Mouse (Mus musculus) kidney, embryonic 15.5 days (tissue): ENCODE measurements around the gene Ino80. TPM values are rescaled to one million over a fixed set of nuclear protein-coding genes. Genes with fewer than 3 reads are reported as not detected.

ENCODE experiments used
- ATAC-seq: fragments of 200-750 bp; cut with Nextera tagmentation; replicated peaks from 2 replicates; pipeline ENCODE4 v1.8.0; 2017; ENCODE audit warnings: moderate TSS enrichment; ENCODE audit not compliant: low FRiP score
- H3K27ac ChIP-seq: fragments of 300-500 bp; sonication (generic); 2 replicates; pipeline ENCODE4 v1.5.1; 2015; ENCODE audit warnings: mild to moderate bottlenecking, inconsistent platforms
- H3K27me3 ChIP-seq: fragments of 300-500 bp; sonication (generic); 2 replicates; pipeline ENCODE4 v1.6.1; 2015; ENCODE audit warnings: inconsistent platforms
- H3K36me3 ChIP-seq: fragments of 300-500 bp; sonication (generic); 2 replicates; pipeline ENCODE4 v1.6.1; 2015; ENCODE audit warnings: inconsistent platforms
- H3K4me1 ChIP-seq: fragments of 300-500 bp; sonication (generic); 2 replicates; pipeline ENCODE4 v1.6.1; 2015; ENCODE audit warnings: inconsistent platforms
- H3K4me2 ChIP-seq: fragments of 300-500 bp; sonication (generic); 2 replicates; pipeline ENCODE4 v1.6.1; 2015; ENCODE audit warnings: moderate library complexity, mild to moderate bottlenecking, inconsistent platforms
- H3K4me3 ChIP-seq: fragments of 300-500 bp; sonication (generic); replicated peaks from 2 replicates; pipeline ENCODE4 v1.5.1; 2015; ENCODE audit warnings: mild to moderate bottlenecking, inconsistent platforms
- H3K9ac ChIP-seq: fragments of 300-500 bp; sonication (generic); 2 replicates; pipeline ENCODE4 v1.6.1; 2015; ENCODE audit warnings: mild to moderate bottlenecking, inconsistent platforms
- H3K9me3 ChIP-seq: fragments of 300-500 bp; sonication (generic); replicated peaks from 2 replicates; pipeline ENCODE4 v1.6.1; 2016; ENCODE audit warnings: inconsistent platforms
- WGBS: fragments of 180-500 bp; shearing (Covaris S2); methylation state at CpG from one replicate; pipeline ENCODE4 v1.1.7; 2015; ENCODE audit warnings: mixed read lengths; 5-methylcytosine and 5-hydroxymethylcytosine counted together
- polyA plus RNA-seq: library from polyadenylated mRNA; unstranded; fragments of >200 nt; fragmentation: Nextera tagmentation; extraction: Ambion mirVana; gene quantifications from 2 replicates; pipeline ENCODE4 v1.2.1, GENCODE M21; 2015

The Ino80 gene
- polyA plus RNA-seq, 1 experiment from 2014 or later: 4.4 TPM

GRCm38 (mm10) chr2:119496082-119496481 is 18.6 kb upstream of the Ino80 start:
- no peak for ATAC-seq
- no peaks in the 10 kb centered on the region for H3K36me3 ChIP-seq
- peaks cover 4% of the 10 kb centered on the region; the same call in 1 of the 2 replicates for H3K4me1 ChIP-seq
- H3K27ac ChIP-seq: no peak overlapping the region
- WGBS: 97% methylated on average over 2 of the region's 2 CpGs
- no peak overlapping the region for H3K4me3 ChIP-seq
- no peaks in the 10 kb centered on the region for H3K27me3 ChIP-seq
- H3K9ac ChIP-seq: no peak overlapping the region
- H3K4me2 ChIP-seq: no peak overlapping the region
- no peaks in the 10 kb centered on the region for H3K9me3 ChIP-seq

- Histone ChIP-seq H3K36me3 (no peaks in the 10 kb centered on the region), H3K9ac (no peak overlapping the region)
- 22% methylated on average over 5 of the region's 5 CpGs for WGBS
These were observed 14.5 kb upstream of the Ino80 start for GRCm38 (mm10) chr2:119491953-119492352.

GRCm38 (mm10) chr2:119486488-119486887 is 9.0 kb upstream of the Ino80 start:
- Histone ChIP-seq H3K4me3 (no peak overlapping the region), H3K9me3 (no peaks in the 10 kb centered on the region), H3K36me3 (no peaks in the 10 kb centered on the region), H3K4me2 (no peak overlapping the region), H3K9ac (no peak overlapping the region), H3K27me3 (no peaks in the 10 kb centered on the region), H3K27ac (no peak overlapping the region), H3K4me1 (no peaks in the 10 kb centered on the region)
- ATAC-seq: no peak
- 17% methylated on average over 4 of the region's 4 CpGs for WGBS

More at GRCm38 (mm10) chr2:119491953-119492352, 14.5 kb upstream of the Ino80 start:
- no peak for ATAC-seq
- H3K4me3 ChIP-seq: no peak overlapping the region
- no peak overlapping the region for H3K4me2 ChIP-seq
- H3K27me3 ChIP-seq: no peaks in the 10 kb centered on the region
- no peaks in the 10 kb centered on the region for H3K9me3 ChIP-seq
- no peak overlapping the region for H3K27ac ChIP-seq
- peaks cover 4% of the 10 kb centered on the region; the same call in 1 of the 2 replicates for H3K4me1 ChIP-seq

- ATAC-seq: no peak
- Histone ChIP-seq H3K4me3 (no peak overlapping the region), H3K9me3 (no peaks in the 10 kb centered on the region), H3K9ac (no peak overlapping the region), H3K27ac (peak overlapping the region; percentile 68), H3K36me3 (0 out of 2 replicates have a peak, but pooled peaks cover 6% of the 10 kb centered on the region), H3K4me2 (no peak overlapping the region), H3K4me1 (peaks cover 10% of the 10 kb centered on the region; the same call in 1 of the 2 replicates), H3K27me3 (no peaks in the 10 kb centered on the region)
- WGBS: 86% methylated on average over 1 of the region's 1 CpGs
These were observed 4.8 kb upstream of the Ino80 start for GRCm38 (mm10) chr2:119482307-119482706.

- Histone ChIP-seq H3K36me3 (peaks cover 8% of the 10 kb centered on the region; the same call in 1 of the 2 replicates), H3K4me1 (peaks cover 23% of the 10 kb centered on the region), H3K4me2 (peak overlapping the region; percentile 84), H3K9ac (peak overlapping the region; percentile 98), H3K27me3 (no peaks in the 10 kb centered on the region), H3K27ac (peak overlapping the region; percentile 99), H3K4me3 (peak overlapping the region; percentile 85), H3K9me3 (no peaks in the 10 kb centered on the region)
- WGBS: 16% methylated on average over 9 of the region's 9 CpGs
- no peak for ATAC-seq
These were observed 886 bp upstream of the Ino80 start for GRCm38 (mm10) chr2:119478397-119478749.

GRCm38 (mm10) chr2:119476621-119477391 is 681 bp downstream of the Ino80 start:
- Histone ChIP-seq H3K4me1 (peaks cover 23% of the 10 kb centered on the region), H3K27ac (peak overlapping the region; percentile 99), H3K9ac (peak overlapping the region; percentile 98), H3K27me3 (no peaks in the 10 kb centered on the region), H3K4me2 (peak overlapping the region; percentile 84), H3K4me3 (peak overlapping the region; percentile 85), H3K36me3 (peaks cover 16% of the 10 kb centered on the region; the same call in 1 of the 2 replicates), H3K9me3 (no peaks in the 10 kb centered on the region)
- under 1% methylated on average over 43 of the region's 44 CpGs for WGBS
- peak; percentile 79 for ATAC-seq

- peaks cover 20% of the 10 kb centered on the region; the same call in 1 of the 2 replicates for H3K36me3 ChIP-seq
- ATAC-seq: no peak
- H3K27ac ChIP-seq: peak overlapping the region; percentile 99
- H3K4me1 ChIP-seq: peaks cover 23% of the 10 kb centered on the region
- peak overlapping the region; percentile 98 for H3K9ac ChIP-seq
- peak overlapping the region; percentile 85 for H3K4me3 ChIP-seq
- H3K4me2 ChIP-seq: peak overlapping the region; percentile 84
- no peaks in the 10 kb centered on the region for H3K9me3 ChIP-seq
- H3K27me3 ChIP-seq: no peaks in the 10 kb centered on the region
- whole genome bisulfite sequencing: 10% methylated on average over 7 of the region's 7 CpGs
These were observed 1.3 kb downstream of the Ino80 start for GRCm38 (mm10) chr2:119476166-119476565.

GRCm38 (mm10) chr2:119463945-119464344 is 13.5 kb downstream of the Ino80 start:
- Histone ChIP-seq H3K36me3 (peaks cover 9% of the 10 kb centered on the region), H3K27ac (peak overlapping the region; percentile 20; the same call in 1 of the 2 replicates), H3K4me3 (no peak overlapping the region), H3K4me2 (no peak overlapping the region), H3K4me1 (no peaks in the 10 kb centered on the region), H3K9ac (no peak overlapping the region), H3K9me3 (no peaks in the 10 kb centered on the region), H3K27me3 (no peaks in the 10 kb centered on the region)
- WGBS: 61% methylated on average over 4 of the region's 4 CpGs
- no peak for ATAC-seq

GRCm38 (mm10) chr2:119463114-119463775 is 14.2 kb downstream of the Ino80 start:
- WGBS: 88% methylated on average over 5 of the region's 5 CpGs
- 0 out of 2 replicates have a peak overlapping the region, but pooled peaks have one; percentile 20 for H3K27ac ChIP-seq
- no peak overlapping the region for H3K4me3 ChIP-seq
- H3K36me3 ChIP-seq: peaks cover 9% of the 10 kb centered on the region
- no peak overlapping the region for H3K9ac ChIP-seq
- H3K9me3 ChIP-seq: no peaks in the 10 kb centered on the region
- no peaks in the 10 kb centered on the region for H3K27me3 ChIP-seq
- H3K4me2 ChIP-seq: no peak overlapping the region
- no peaks in the 10 kb centered on the region for H3K4me1 ChIP-seq
- no peak for ATAC-seq

GRCm38 (mm10) chr2:119461028-119461427 is 16.5 kb downstream of the Ino80 start:
- H3K27ac ChIP-seq: no peak overlapping the region
- peaks cover 16% of the 10 kb centered on the region for H3K36me3 ChIP-seq
- H3K4me2 ChIP-seq: no peak overlapping the region
- H3K4me1 ChIP-seq: no peaks in the 10 kb centered on the region
- H3K4me3 ChIP-seq: no peak overlapping the region
- H3K9me3 ChIP-seq: no peaks in the 10 kb centered on the region
- WGBS: 97% methylated on average over 3 of the region's 3 CpGs
- no peak overlapping the region for H3K9ac ChIP-seq
- no peak for ATAC-seq
- H3K27me3 ChIP-seq: no peaks in the 10 kb centered on the region

GRCm38 (mm10) chr2:119454558-119454957 is 22.9 kb downstream of the Ino80 start:
- H3K9ac ChIP-seq: no peak overlapping the region
- H3K4me2 ChIP-seq: no peak overlapping the region
- ATAC-seq: no peak
- 83% methylated on average over 3 of the region's 3 CpGs for WGBS
- H3K27me3 ChIP-seq: no peaks in the 10 kb centered on the region
- no peaks in the 10 kb centered on the region for H3K9me3 ChIP-seq
- no peaks in the 10 kb centered on the region for H3K4me1 ChIP-seq
- peaks cover 65% of the 10 kb centered on the region for H3K36me3 ChIP-seq
- no peak overlapping the region for H3K4me3 ChIP-seq
- no peak overlapping the region for H3K27ac ChIP-seq

GRCm38 (mm10) chr2:119436988-119437387 is 40.5 kb downstream of the Ino80 start:
- H3K36me3 ChIP-seq: peaks cover 80% of the 10 kb centered on the region
- no peak overlapping the region for H3K4me2 ChIP-seq
- no peak overlapping the region for H3K27ac ChIP-seq
- no peak overlapping the region for H3K9ac ChIP-seq
- H3K4me1 ChIP-seq: no peaks in the 10 kb centered on the region
- no peaks in the 10 kb centered on the region for H3K9me3 ChIP-seq
- H3K4me3 ChIP-seq: no peak overlapping the region
- no peak for ATAC-seq
- no peaks in the 10 kb centered on the region for H3K27me3 ChIP-seq
- WGBS: 94% methylated on average over 1 of the region's 1 CpGs
